24 mouse cellular contexts compared by ENCODE assay signal in the genomic region with DNA sequence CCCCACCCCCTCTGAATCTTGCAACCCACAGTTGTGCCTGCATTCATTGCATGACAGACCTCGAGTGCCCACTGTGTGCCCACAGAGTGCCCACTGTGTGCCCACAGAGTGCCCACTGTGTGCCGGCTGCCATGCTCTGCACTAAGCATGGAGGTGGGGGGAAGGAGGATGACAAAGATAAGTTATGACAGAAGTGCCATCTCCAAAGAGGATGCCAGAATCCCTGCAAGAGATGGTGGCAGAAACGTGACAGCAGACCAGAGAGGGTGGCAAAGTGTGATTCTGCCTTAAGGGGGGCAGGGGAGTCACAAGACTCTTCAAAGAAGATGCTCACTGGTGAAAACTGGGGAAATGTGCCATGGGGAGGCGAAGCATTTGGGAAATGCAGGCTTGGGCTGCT.
DNase-seq lines count a peak whose midpoint lies in the region; ATAC-seq lines count a peak whose summit lies in the region.
"Had no signal": no experiment of that assay in that cellular context is flagged by ENCODE, and none has a peak within 500 bp of the region (broad histone marks: within the 10 kb centered on the region; RNA-seq: fewer than 3 reads in every experiment).

No protein-coding gene starts in this region.

- 71% methylated on average over 4 of the region's 4 CpGs for WGBS in forebrain, embryonic 13.5 days
- WGBS in forebrain, embryonic 11.5 days = 85% methylated on average over 4 of the region's 4 CpGs
- 74% methylated on average over 4 of the region's 4 CpGs for WGBS in heart, embryonic 10.5 days
- WGBS in midbrain, embryonic 13.5 days = 84% methylated on average over 4 of the region's 4 CpGs
- 87% methylated on average over 4 of the region's 4 CpGs for WGBS in midbrain, embryonic 10.5 days

- H3K4me2 ChIP-seq in forebrain, embryonic 13.5 days = no peak overlapping the region
- H3K4me2 ChIP-seq in forebrain, embryonic 11.5 days (ENCODE audit: low read depth, low read length, severe bottlenecking) = no peak overlapping the region
- no peak overlapping the region for H3K4me2 ChIP-seq in midbrain, embryonic 13.5 days (replicated peaks)
- H3K4me2 ChIP-seq: embryonic facial prominence, embryonic 12.5 days; embryonic facial prominence, embryonic 15.5 days; heart, embryonic 11.5 days; heart, embryonic 15.5 days; hindbrain, embryonic 12.5 days had no signal

- no peak overlapping the region for H3K9ac ChIP-seq in forebrain, embryonic 13.5 days
- H3K9ac ChIP-seq in forebrain, embryonic 11.5 days (ENCODE audit: low read length) = no peak overlapping the region
- H3K9ac ChIP-seq in midbrain, embryonic 13.5 days (replicated peaks) = no peak overlapping the region
- H3K9ac ChIP-seq: embryonic facial prominence, embryonic 12.5 days; embryonic facial prominence, embryonic 15.5 days; heart, embryonic 15.5 days; hindbrain, embryonic 12.5 days had no signal

- H3K4me1 ChIP-seq in forebrain, embryonic 13.5 days = peaks cover 38% of the 10 kb centered on the region
- peaks cover 10% of the 10 kb centered on the region for H3K4me1 ChIP-seq in forebrain, embryonic 11.5 days (replicated peaks; ENCODE audit: control insufficient read depth, insufficient read depth, low read length)
- H3K4me1 ChIP-seq in heart, embryonic 10.5 days = peaks cover 46% of the 10 kb centered on the region
- peaks cover 43% of the 10 kb centered on the region for H3K4me1 ChIP-seq in midbrain, embryonic 13.5 days (replicated peaks)
- peaks cover 53% of the 10 kb centered on the region for H3K4me1 ChIP-seq in midbrain, embryonic 10.5 days

- no peaks in the 10 kb centered on the region for H3K36me3 ChIP-seq in forebrain, embryonic 13.5 days (ENCODE audit: poor library complexity, severe bottlenecking)
- H3K36me3 ChIP-seq in forebrain, embryonic 11.5 days (ENCODE audit: control insufficient read depth, insufficient read depth, low read length) = no peaks in the 10 kb centered on the region
- H3K36me3 ChIP-seq in heart, embryonic 10.5 days = no peaks in the 10 kb centered on the region
- H3K36me3 ChIP-seq in midbrain, embryonic 13.5 days = no peaks in the 10 kb centered on the region
- no peaks in the 10 kb centered on the region for H3K36me3 ChIP-seq in midbrain, embryonic 10.5 days
- H3K36me3 ChIP-seq: embryonic facial prominence, embryonic 12.5 days; embryonic facial prominence, embryonic 15.5 days; heart, embryonic 15.5 days; hindbrain, embryonic 12.5 days had no signal

- intact Hi-C loops in heart, postnatal 10 days (cut with DNase I) = no loop called here

- H3K9me3 ChIP-seq in forebrain, embryonic 13.5 days (replicated peaks) = no peaks in the 10 kb centered on the region
- H3K9me3 ChIP-seq in forebrain, embryonic 11.5 days (ENCODE audit: control insufficient read depth, low read length) = no peaks in the 10 kb centered on the region
- no peaks in the 10 kb centered on the region for H3K9me3 ChIP-seq in heart, embryonic 10.5 days
- H3K9me3 ChIP-seq in midbrain, embryonic 13.5 days = no peaks in the 10 kb centered on the region
- H3K9me3 ChIP-seq in midbrain, embryonic 10.5 days (replicated peaks) = no peaks in the 10 kb centered on the region
- H3K9me3 ChIP-seq: embryonic facial prominence, embryonic 12.5 days; embryonic facial prominence, embryonic 15.5 days; heart, embryonic 15.5 days; hindbrain, embryonic 12.5 days had no signal

- peak; percentile 61 to 72 for DNase-seq in cerebellum, postnatal 10 days
- no peak for DNase-seq in cerebellum, postnatal 4 days (ENCODE audit: low spot score in 2 of 2)
- no peak for DNase-seq in forebrain, embryonic 11.5 days (ENCODE audit: low spot score)
- DNase-seq in heart, embryonic 10.5 days (ENCODE audit: low spot score) = no peak
- no peak for DNase-seq in heart, postnatal 10 days
- no peak for DNase-seq in midbrain, embryonic 10.5 days (ENCODE audit: low spot score)
- DNase-seq: adrenal gland, adult 8-10 months; adrenal gland, postnatal 25 days; gastrocnemius, postnatal 10 days; gastrocnemius, postnatal 36 days; heart, adult 2 months; heart, postnatal 14 days; kidney, adult 18-20 months; kidney, adult 9 months had no signal

- no peak overlapping the region for H3K4me3 ChIP-seq in forebrain, embryonic 13.5 days
- no peak overlapping the region for H3K4me3 ChIP-seq in forebrain, embryonic 11.5 days (ENCODE audit: low read depth, low read length)
- H3K4me3 ChIP-seq in heart, embryonic 10.5 days = no peak overlapping the region
- H3K4me3 ChIP-seq in midbrain, embryonic 13.5 days (replicated peaks) = no peak overlapping the region
- no peak overlapping the region for H3K4me3 ChIP-seq in midbrain, embryonic 10.5 days
- H3K4me3 ChIP-seq: embryonic facial prominence, embryonic 12.5 days; embryonic facial prominence, embryonic 15.5 days; heart, adult 2 months; heart, embryonic 15.5 days; hindbrain, embryonic 12.5 days had no signal

- 0 out of 2 replicates have a peak, but pooled peaks have one; percentile 42 for ATAC-seq in forebrain, embryonic 13.5 days
- no peak for ATAC-seq in forebrain, embryonic 11.5 days (replicated peaks; ENCODE audit: low FRiP score)
- peak; percentile 31; the same call in 1 of the 2 replicates for ATAC-seq in midbrain, embryonic 13.5 days
- ATAC-seq: activated CD4-positive, CD25-positive, alpha-beta regulatory T cell, adult 4 months; inflammation-experienced regulatory T-cells, adult 6 months; intestine, embryonic 16.5 days had no signal

- peaks cover 12% of the 10 kb centered on the region for H3K27me3 ChIP-seq in forebrain, embryonic 13.5 days
- no peaks in the 10 kb centered on the region; the same call in 1 of the 2 replicates for H3K27me3 ChIP-seq in forebrain, embryonic 11.5 days (ENCODE audit: control insufficient read depth, insufficient read depth, low read length)
- peaks cover 13% of the 10 kb centered on the region; the same call in 1 of the 2 replicates for H3K27me3 ChIP-seq in heart, embryonic 10.5 days (ENCODE audit: insufficient read depth, poor library complexity, severe bottlenecking)
- peaks cover 44% of the 10 kb centered on the region for H3K27me3 ChIP-seq in midbrain, embryonic 13.5 days
- H3K27me3 ChIP-seq in midbrain, embryonic 10.5 days (ENCODE audit: low read depth, poor library complexity, severe bottlenecking) = peaks cover 88% of the 10 kb centered on the region
- H3K27me3 ChIP-seq: embryonic facial prominence, embryonic 15.5 days; heart, embryonic 15.5 days had no signal

- H3K27ac ChIP-seq in forebrain, embryonic 13.5 days = 0 out of 2 replicates have a peak overlapping the region, but pooled peaks have one; percentile 2
- no peak overlapping the region for H3K27ac ChIP-seq in forebrain, embryonic 11.5 days (ENCODE audit: low read depth, low read length)
- H3K27ac ChIP-seq in heart, embryonic 10.5 days = 0 out of 2 replicates have a peak overlapping the region, but pooled peaks have one; percentile 49
- no peak overlapping the region for H3K27ac ChIP-seq in midbrain, embryonic 13.5 days
- H3K27ac ChIP-seq in midbrain, embryonic 10.5 days (replicated peaks) = no peak overlapping the region
- H3K27ac ChIP-seq: embryonic facial prominence, embryonic 12.5 days; embryonic facial prominence, embryonic 15.5 days; heart, adult 2 months; heart, embryonic 15.5 days; hindbrain, embryonic 12.5 days had no signal

Comparison
In these comparisons a context has a peak if more than half of its experiments do, and no peak if none do; other contexts are left out.
1. DNase-seq: peak in cerebellum, postnatal 10 days (2 of 2); none in cerebellum, postnatal 4 days (0 of 2), forebrain, embryonic 11.5 days (single experiment), heart, embryonic 10.5 days (single experiment), heart, postnatal 10 days (0 of 2) and midbrain, embryonic 10.5 days (single experiment).
2. H3K27ac ChIP-seq: peak in forebrain, embryonic 13.5 days (single experiment) and heart, embryonic 10.5 days (single experiment); none in forebrain, embryonic 11.5 days (single experiment), midbrain, embryonic 13.5 days (single experiment) and midbrain, embryonic 10.5 days (single experiment).